Mouse (Mus musculus): Measurements from ENCODE around the gene Rrp12.
A peak's percentile ranks its signal among the peaks of the same experiment; 100 is the strongest.

- TF ChIP-seq CHD2 (IDR thresholded peaks at IDR 0.05; ENCODE audit: low read depth, low read length) (no peak), HCFC1 (IDR thresholded peaks at IDR 0.05; ENCODE audit: borderline replicate concordance, insufficient read depth, low read length) (peak; percentile 7; the same call in 1 of the 2 replicates), ZC3H11A (IDR thresholded peaks at IDR 0.05; ENCODE audit: borderline replicate concordance, low read depth, low read length) (no peak), MAFK (IDR thresholded peaks at IDR 0.05; ENCODE audit: insufficient read depth, low read depth, low read length) (no peak), ZNF384 (IDR thresholded peaks at IDR 0.05; ENCODE audit: low read depth, low read length) (no peak)
Measured at GRCm38 (mm10) chr19:41896319-41896711, 342 bp upstream of the Rrp12 start.

All from ES-E14 (cell line).